Mouse (Mus musculus): ENCODE results near the gene Rpl7l1. TPM values are rescaled to one million over a fixed set of nuclear protein-coding genes. Genes with fewer than 3 reads are reported as not detected.

Gene Rpl7l1
- polyA plus RNA-seq, 1 experiment from 2014 or later: 139 TPM

DNA sequence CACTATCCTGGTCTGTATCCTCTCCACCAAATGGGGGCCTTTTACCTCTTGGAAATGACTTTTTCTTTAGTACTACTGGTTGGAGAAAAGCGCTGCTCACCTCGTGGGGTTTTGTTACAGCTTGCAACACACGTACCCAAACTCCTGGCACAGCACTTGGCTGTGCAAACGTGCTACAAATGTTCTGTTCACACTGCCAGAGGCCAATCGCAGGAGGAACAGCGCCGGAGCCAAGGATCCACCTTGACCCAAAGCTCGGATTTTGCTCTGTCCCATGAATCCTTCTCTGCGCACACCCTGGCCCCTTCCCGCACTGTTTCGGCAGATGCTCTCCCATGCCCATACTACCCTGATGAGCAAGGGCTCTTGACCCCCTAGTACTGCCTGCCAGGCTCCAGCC is 54.0 kb downstream of the Rpl7l1 start:
- WGBS: 51% methylated on average over 11 of the region's 11 CpGs
- no peak overlapping the region for H3K27ac ChIP-seq
- H3K4me1 ChIP-seq: peaks cover 4% of the 10 kb centered on the region; the same call in 1 of the 2 replicates
- no peak for ATAC-seq (ENCODE audit: low FRiP score, low read depth)
- H3K4me2 ChIP-seq (replicated peaks): peak overlapping the region; percentile 20; the same call in 1 of the 2 replicates
- peaks cover 9% of the 10 kb centered on the region for H3K27me3 ChIP-seq (replicated peaks)
- H3K9ac ChIP-seq: no peak overlapping the region
- H3K36me3 ChIP-seq: peaks cover 11% of the 10 kb centered on the region
- no peak overlapping the region for H3K4me3 ChIP-seq
- no peaks in the 10 kb centered on the region for H3K9me3 ChIP-seq

DNA sequence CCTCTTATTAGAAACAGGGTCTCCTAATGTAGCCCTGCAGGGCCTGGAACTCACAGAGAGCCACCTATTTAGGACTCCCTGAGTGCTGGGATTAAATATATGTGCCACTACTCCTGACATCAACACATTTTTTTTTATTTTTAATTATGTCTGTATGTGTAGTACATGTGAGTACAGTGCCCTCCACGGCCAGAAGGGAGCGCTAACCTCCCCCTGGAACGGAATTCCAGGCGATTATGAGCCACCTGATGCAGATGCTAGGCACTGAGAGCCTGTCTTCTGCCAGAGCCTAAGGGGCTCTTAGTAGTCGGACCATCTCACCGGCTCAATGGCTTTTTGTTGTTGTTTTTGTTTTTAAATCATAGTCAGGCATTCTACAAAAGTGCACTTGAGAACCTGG is 54.5 kb downstream of the Rpl7l1 start:
- H3K9me3 ChIP-seq: no peaks in the 10 kb centered on the region
- ATAC-seq (ENCODE audit: low FRiP score, low read depth): no peak
- no peak overlapping the region for H3K4me2 ChIP-seq (replicated peaks)
- WGBS: 44% methylated on average over 6 of the region's 6 CpGs
- no peak overlapping the region for H3K27ac ChIP-seq
- peaks cover 9% of the 10 kb centered on the region for H3K27me3 ChIP-seq (replicated peaks)
- no peak overlapping the region for H3K9ac ChIP-seq
- peaks cover 15% of the 10 kb centered on the region for H3K36me3 ChIP-seq
- no peak overlapping the region for H3K4me3 ChIP-seq
- peaks cover 4% of the 10 kb centered on the region; the same call in 1 of the 2 replicates for H3K4me1 ChIP-seq

DNA sequence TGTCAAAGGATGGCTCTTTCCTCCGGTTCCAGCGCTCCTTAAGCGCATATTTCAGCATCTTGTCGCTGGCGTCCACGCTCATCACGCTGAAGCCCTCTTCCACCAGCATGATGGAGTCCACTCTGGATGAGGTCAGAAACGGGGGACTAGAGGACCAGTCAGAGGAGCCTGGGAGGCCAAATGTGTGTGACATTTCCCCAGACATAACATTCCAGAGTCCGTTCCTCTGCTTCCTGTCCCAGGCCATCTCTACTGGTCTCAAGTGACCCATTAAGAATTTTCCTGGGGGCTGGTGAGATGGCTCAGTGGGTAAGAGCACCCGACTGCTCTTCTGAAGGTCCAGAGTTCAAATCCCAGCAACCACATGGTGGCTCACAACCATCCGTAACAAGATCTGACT is 55.2 kb downstream of the Rpl7l1 start:
- H3K36me3 ChIP-seq: peaks cover 16% of the 10 kb centered on the region
- no peak overlapping the region for H3K4me2 ChIP-seq (replicated peaks)
- no peak overlapping the region for H3K27ac ChIP-seq
- H3K9ac ChIP-seq: no peak overlapping the region
- WGBS: 90% methylated on average over 11 of the region's 11 CpGs
- H3K27me3 ChIP-seq (replicated peaks): peaks cover 9% of the 10 kb centered on the region
- no peak for ATAC-seq (ENCODE audit: low FRiP score, low read depth)
- no peak overlapping the region for H3K4me3 ChIP-seq
- H3K9me3 ChIP-seq: no peaks in the 10 kb centered on the region
- peaks cover 4% of the 10 kb centered on the region; the same call in 1 of the 2 replicates for H3K4me1 ChIP-seq

DNA sequence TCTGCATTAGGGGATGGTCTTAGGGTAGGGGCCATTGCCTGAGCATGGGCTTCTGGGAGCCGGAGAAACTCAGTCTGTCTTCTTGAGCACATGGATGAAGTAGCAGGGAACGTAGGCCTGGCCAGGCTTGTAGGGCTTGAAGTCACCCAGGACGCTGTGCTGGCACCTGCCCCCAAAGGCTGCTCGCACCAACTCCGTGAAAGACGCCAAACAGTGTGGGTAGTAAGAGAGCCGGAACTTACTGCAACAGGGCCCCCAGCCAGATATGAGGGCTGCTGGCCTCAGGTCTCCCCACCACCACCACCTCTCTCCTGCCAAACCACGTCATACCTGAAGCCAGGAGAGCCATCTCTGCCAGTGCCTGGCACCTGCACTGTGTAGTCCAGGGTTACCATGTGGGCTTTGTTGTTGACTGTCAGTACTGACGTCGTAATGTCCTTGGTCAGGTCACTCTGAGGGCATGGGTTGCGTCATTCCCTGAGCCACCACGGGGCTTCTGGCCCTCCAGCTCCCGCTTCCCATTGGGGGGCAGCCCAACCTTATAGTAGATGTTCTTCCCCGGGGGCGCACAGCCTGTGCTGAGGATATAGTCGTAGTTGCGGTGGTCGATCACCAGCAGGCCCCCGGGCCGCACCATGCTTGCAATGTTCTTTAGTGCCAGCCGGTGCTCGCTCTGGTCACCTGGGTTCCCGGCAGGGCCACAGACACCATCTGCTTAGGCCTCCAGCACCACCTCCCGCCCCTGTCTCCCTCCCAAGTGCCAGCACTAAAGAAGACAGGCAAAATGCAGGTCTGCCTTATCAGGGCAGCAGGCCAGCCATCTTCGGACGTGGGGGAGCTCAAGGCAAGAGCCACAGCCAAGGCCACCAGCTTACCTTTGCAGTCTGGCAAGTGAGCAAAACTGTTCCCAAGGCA is 56.5 kb downstream of the Rpl7l1 start:
- Histone ChIP-seq H3K9ac (no peak overlapping the region), H3K4me2 (replicated peaks) (no peak overlapping the region), H3K27ac (no peak overlapping the region), H3K4me1 (peaks cover 4% of the 10 kb centered on the region; the same call in 1 of the 2 replicates), H3K36me3 (peaks cover 27% of the 10 kb centered on the region), H3K9me3 (no peaks in the 10 kb centered on the region), H3K4me3 (no peak overlapping the region), H3K27me3 (replicated peaks) (peaks cover 9% of the 10 kb centered on the region)
- WGBS: 92% methylated on average over 26 of the region's 26 CpGs
- ATAC-seq (ENCODE audit: low FRiP score, low read depth): no peak

DNA sequence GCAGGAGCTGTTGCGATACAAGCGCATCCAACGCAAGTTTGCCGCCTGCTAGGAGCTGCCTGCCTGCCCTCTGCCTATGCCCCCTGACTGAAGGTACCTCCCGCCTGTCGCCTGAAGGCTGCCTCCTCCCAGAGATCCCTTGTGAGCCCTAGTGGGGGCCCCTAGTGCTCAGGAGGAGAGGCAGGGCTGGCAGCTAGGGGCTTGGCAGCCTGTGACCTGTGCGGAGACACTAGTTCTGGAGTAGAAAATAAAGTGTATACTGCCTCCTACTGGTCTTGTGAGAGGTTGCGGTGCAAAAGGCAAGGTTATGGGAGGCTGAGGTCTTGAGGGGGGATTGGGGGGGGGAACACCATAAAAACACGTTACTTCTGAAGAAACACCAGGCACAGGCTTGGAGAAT is 57.2 kb downstream of the Rpl7l1 start:
- no peak overlapping the region for H3K27ac ChIP-seq
- H3K27me3 ChIP-seq (replicated peaks): peaks cover 9% of the 10 kb centered on the region
- peaks cover 33% of the 10 kb centered on the region for H3K36me3 ChIP-seq
- peaks cover 4% of the 10 kb centered on the region; the same call in 1 of the 2 replicates for H3K4me1 ChIP-seq
- ATAC-seq (ENCODE audit: low FRiP score, low read depth): no peak
- H3K4me3 ChIP-seq: no peak overlapping the region
- H3K9ac ChIP-seq: no peak overlapping the region
- H3K9me3 ChIP-seq: no peaks in the 10 kb centered on the region
- 44% methylated on average over 9 of the region's 9 CpGs for WGBS
- H3K4me2 ChIP-seq (replicated peaks): no peak overlapping the region

DNA sequence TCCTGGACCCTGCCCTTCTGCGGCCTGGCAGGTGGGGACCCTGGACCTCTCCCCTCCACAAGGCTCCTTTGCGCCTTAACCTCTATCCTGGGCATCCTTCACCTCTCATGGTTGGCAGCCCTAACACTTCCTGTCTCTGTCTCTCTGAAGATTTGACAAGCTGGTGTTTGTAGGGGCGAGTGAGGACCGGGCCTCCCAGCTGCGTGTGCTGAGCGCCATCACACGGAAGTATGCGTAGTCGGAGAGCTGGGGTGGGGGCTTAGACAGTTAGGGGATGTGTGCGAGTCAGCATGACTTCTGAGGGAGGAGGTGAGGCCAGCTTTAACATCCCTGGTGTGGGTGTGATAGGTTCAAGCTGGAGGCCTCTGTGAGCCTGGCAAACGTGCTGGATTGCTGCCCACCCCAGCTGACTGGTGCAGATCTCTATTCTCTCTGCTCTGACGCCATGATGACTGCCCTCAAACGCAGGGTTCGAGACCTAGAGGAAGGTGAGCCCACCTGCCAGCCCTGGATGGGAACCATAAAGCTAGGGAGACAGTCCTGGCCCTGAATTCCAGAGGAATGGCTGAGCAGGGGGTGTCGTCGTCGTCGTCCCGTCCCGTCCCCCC is 57.9 kb downstream of the Rpl7l1 start:
- Histone ChIP-seq H3K36me3 (peaks cover 33% of the 10 kb centered on the region), H3K27me3 (replicated peaks) (peaks cover 9% of the 10 kb centered on the region), H3K27ac (no peak overlapping the region), H3K4me2 (replicated peaks) (no peak overlapping the region), H3K9ac (no peak overlapping the region), H3K4me3 (no peak overlapping the region), H3K4me1 (peaks cover 4% of the 10 kb centered on the region; the same call in 1 of the 2 replicates), H3K9me3 (no peaks in the 10 kb centered on the region)
- ATAC-seq (ENCODE audit: low FRiP score, low read depth): no peak
- 83% methylated on average over 20 of the region's 20 CpGs for WGBS

Other genes with a start within 250 kb of the Rpl7l1 start
- 13.4 and 15.3 TPM in 2 replicates for gene Cul9, start 236.3 kb downstream of the Rpl7l1 start, polyA plus RNA-seq (2016; fragmentation: Nextera tagmentation; extraction: Ambion mirVana)
- gene Srf, start 226.5 kb downstream of the Rpl7l1 start, polyA plus RNA-seq (2016; fragmentation: Nextera tagmentation; extraction: Ambion mirVana): 5.6 and 8.4 TPM in 2 replicates
- gene Ptk7, start 153.2 kb downstream of the Rpl7l1 start, polyA plus RNA-seq (2016; fragmentation: Nextera tagmentation; extraction: Ambion mirVana): 68.3 and 69.7 TPM in 2 replicates
- 45.2 and 47.4 TPM in 2 replicates for gene Klc4, start 136.7 kb downstream of the Rpl7l1 start, polyA plus RNA-seq (2016; fragmentation: Nextera tagmentation; extraction: Ambion mirVana)
- 76.9 and 86.9 TPM in 2 replicates for gene Mrpl2, start 136.4 kb downstream of the Rpl7l1 start, polyA plus RNA-seq (2016; fragmentation: Nextera tagmentation; extraction: Ambion mirVana)
- 42.0 and 45.2 TPM in 2 replicates for gene Cul7, start 132.3 kb downstream of the Rpl7l1 start, polyA plus RNA-seq (2016; fragmentation: Nextera tagmentation; extraction: Ambion mirVana)
- gene Rrp36, start 108.3 kb downstream of the Rpl7l1 start, polyA plus RNA-seq (2016; fragmentation: Nextera tagmentation; extraction: Ambion mirVana): 52.1 and 54.1 TPM in 2 replicates
- 178 and 189 TPM in 2 replicates for gene Mea1, start 103.9 kb downstream of the Rpl7l1 start, polyA plus RNA-seq (2016; fragmentation: Nextera tagmentation; extraction: Ambion mirVana)
- 146 and 148 TPM in 2 replicates for gene Klhdc3, start 101.8 kb downstream of the Rpl7l1 start, polyA plus RNA-seq (2016; fragmentation: Nextera tagmentation; extraction: Ambion mirVana)
- gene Ppp2r5d, start 77.6 kb downstream of the Rpl7l1 start, polyA plus RNA-seq (2016; fragmentation: Nextera tagmentation; extraction: Ambion mirVana): 89.5 and 107 TPM in 2 replicates
- gene Pex6, start 71.2 kb downstream of the Rpl7l1 start, polyA plus RNA-seq (2016; fragmentation: Nextera tagmentation; extraction: Ambion mirVana): 35.8 and 36.9 TPM in 2 replicates
- gene Gnmt, start 53.5 kb downstream of the Rpl7l1 start, polyA plus RNA-seq (2016; fragmentation: Nextera tagmentation; extraction: Ambion mirVana): 0.43 and 0.49 TPM in 2 replicates
- gene Cnpy3, start 30.5 kb downstream of the Rpl7l1 start, polyA plus RNA-seq (2016; fragmentation: Nextera tagmentation; extraction: Ambion mirVana): 58.4 and 62.0 TPM in 2 replicates
- gene Ptcra, start 19.0 kb downstream of the Rpl7l1 start, polyA plus RNA-seq (2016; fragmentation: Nextera tagmentation; extraction: Ambion mirVana): 0.41 and 0.65 TPM in 2 replicates
- 34.9 and 46.6 TPM in 2 replicates for gene 2310039H08Rik, start 10.0 kb downstream of the Rpl7l1 start, polyA plus RNA-seq (2016; fragmentation: Nextera tagmentation; extraction: Ambion mirVana)
- gene Bicral, start 75.8 kb upstream of the Rpl7l1 start, polyA plus RNA-seq (2016; fragmentation: Nextera tagmentation; extraction: Ambion mirVana): 7.0 and 8.0 TPM in 2 replicates
- gene Tbcc, start 108.0 kb upstream of the Rpl7l1 start, polyA plus RNA-seq (2016; fragmentation: Nextera tagmentation; extraction: Ambion mirVana): 87.8 and 89.5 TPM in 2 replicates
- not detected in 2 replicates for gene Prph2, start 127.8 kb upstream of the Rpl7l1 start, polyA plus RNA-seq (2016; fragmentation: Nextera tagmentation; extraction: Ambion mirVana)
- 22.6 and 22.7 TPM in 2 replicates for gene Ubr2, start 227.9 kb upstream of the Rpl7l1 start, polyA plus RNA-seq (2016; fragmentation: Nextera tagmentation; extraction: Ambion mirVana)